Mouse (Mus musculus) embryonic facial prominence, embryonic 15.5 days (tissue): ENCODE data around the gene Gba. TPM values are rescaled to one million over a fixed set of nuclear protein-coding genes. Genes with fewer than 3 reads are reported as not detected.

Experiments used
- ATAC-seq: fragments of 200-750 bp; cut with Nextera tagmentation; 2 replicates; pipeline ENCODE4 v1.8.0; 2017; ENCODE audit warnings: low read depth, moderate TSS enrichment; ENCODE audit not compliant: insufficient number of reproducible peaks, low FRiP score, low TSS enrichment
- H3K27ac ChIP-seq: fragments of 300-500 bp; sonication (generic); replicated peaks from 2 replicates; pipeline ENCODE4 v1.5.1; 2015; ENCODE audit warnings: mild to moderate bottlenecking, inconsistent platforms
- H3K27me3 ChIP-seq: fragments of 300-500 bp; sonication (generic); 2 replicates; pipeline ENCODE4 v1.6.1; 2015; ENCODE audit warnings: inconsistent platforms
- H3K36me3 ChIP-seq: fragments of 300-500 bp; sonication (generic); 2 replicates; pipeline ENCODE4 v1.6.1; 2015; ENCODE audit warnings: mild to moderate bottlenecking, inconsistent platforms
- H3K4me1 ChIP-seq: fragments of 300-500 bp; sonication (generic); 2 replicates; pipeline ENCODE4 v1.6.1; 2015; ENCODE audit warnings: inconsistent platforms
- H3K4me2 ChIP-seq: fragments of 300-500 bp; sonication (generic); replicated peaks from 2 replicates; pipeline ENCODE4 v1.6.1; 2015; ENCODE audit warnings: mild to moderate bottlenecking, inconsistent platforms
- H3K4me3 ChIP-seq: fragments of 300-500 bp; sonication (generic); replicated peaks from 2 replicates; pipeline ENCODE4 v1.5.1; 2015; ENCODE audit warnings: mild to moderate bottlenecking, inconsistent platforms
- H3K9ac ChIP-seq: fragments of 300-500 bp; sonication (generic); 2 replicates; pipeline ENCODE4 v1.6.1; 2015; ENCODE audit warnings: inconsistent platforms
- H3K9me3 ChIP-seq: fragments of 300-500 bp; sonication (generic); replicated peaks from 2 replicates; pipeline ENCODE4 v1.6.1; 2016; ENCODE audit warnings: inconsistent platforms
- WGBS: fragments of 180-500 bp; shearing (Covaris S2); methylation state at CpG from one replicate; pipeline ENCODE4 v1.1.7; 2015; 5-methylcytosine and 5-hydroxymethylcytosine counted together
- polyA plus RNA-seq: library from polyadenylated mRNA; unstranded; fragments of >200 nt; fragmentation: Nextera tagmentation; extraction: Ambion mirVana; gene quantifications from 2 replicates; pipeline ENCODE4 v1.2.1, GENCODE M21; 2015

The Gba gene
- polyA plus RNA-seq, 1 experiment from 2014 or later = 55.6 TPM

- Histone ChIP-seq H3K4me2 (peak overlapping the region; percentile 58), H3K27me3 (no peaks in the 10 kb centered on the region), H3K36me3 (peaks cover 36% of the 10 kb centered on the region), H3K9me3 (no peaks in the 10 kb centered on the region), H3K4me3 (peak overlapping the region; percentile 58), H3K4me1 (peaks cover 6% of the 10 kb centered on the region), H3K9ac (peak overlapping the region; percentile 33), H3K27ac (0 out of 2 replicates have a peak overlapping the region, but pooled peaks have one; percentile 18)
- ATAC-seq = no peak
- 32% methylated on average over 5 of the region's 5 CpGs for WGBS
Measured at GRCm38 (mm10) chr3:89203142-89203514, 400 bp downstream of the Gba start.

GRCm38 (mm10) chr3:89206079-89206478 lies 3.4 kb downstream of the Gba start:
- Histone ChIP-seq H3K27me3 (no peaks in the 10 kb centered on the region), H3K4me2 (no peak overlapping the region), H3K9me3 (no peaks in the 10 kb centered on the region), H3K27ac (no peak overlapping the region), H3K4me3 (no peak overlapping the region), H3K9ac (no peak overlapping the region), H3K36me3 (peaks cover 65% of the 10 kb centered on the region), H3K4me1 (peaks cover 14% of the 10 kb centered on the region)
- 90% methylated on average over 7 of the region's 7 CpGs for WGBS
- ATAC-seq = no peak

GRCm38 (mm10) chr3:89206695-89207094 lies 4.0 kb downstream of the Gba start:
- WGBS = 70% methylated on average over 2 of the region's 2 CpGs
- ATAC-seq = no peak

DNA sequence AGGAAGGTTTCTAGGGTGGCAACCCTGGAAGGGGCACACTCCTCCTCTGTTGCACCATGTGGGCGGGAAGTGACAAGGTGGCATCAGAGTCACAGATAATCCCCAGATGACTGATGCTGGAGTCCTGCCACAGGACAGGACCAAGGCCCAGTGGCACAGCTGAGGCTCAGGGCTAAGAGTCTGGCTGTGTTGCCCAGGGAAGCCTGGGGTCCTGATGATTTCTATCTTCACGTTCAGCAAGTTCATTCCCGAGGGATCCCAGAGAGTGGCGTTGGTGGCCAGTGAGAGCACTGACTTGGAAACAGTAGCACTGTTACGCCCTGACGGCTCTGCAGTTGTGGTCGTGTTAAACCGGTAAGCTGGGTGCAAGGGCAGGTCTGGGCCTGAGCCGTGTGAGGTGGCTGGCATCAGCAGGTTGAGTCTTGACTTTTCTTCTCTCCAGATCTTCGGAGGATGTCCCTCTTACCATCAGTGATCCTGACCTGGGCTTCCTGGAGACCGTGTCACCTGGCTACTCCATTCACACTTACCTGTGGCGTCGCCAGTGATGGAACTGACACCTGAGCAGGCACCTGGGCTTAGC lies 5.4 kb downstream of the Gba start:
- no peaks in the 10 kb centered on the region for H3K27me3 ChIP-seq
- H3K9me3 ChIP-seq = no peaks in the 10 kb centered on the region
- peaks cover 65% of the 10 kb centered on the region for H3K36me3 ChIP-seq
- H3K4me2 ChIP-seq = no peak overlapping the region
- 74% methylated on average over 13 of the region's 13 CpGs for WGBS
- H3K27ac ChIP-seq = 0 out of 2 replicates have a peak overlapping the region, but pooled peaks have one; percentile 23
- H3K4me1 ChIP-seq = peaks cover 27% of the 10 kb centered on the region
- ATAC-seq = no peak
- no peak overlapping the region for H3K9ac ChIP-seq
- H3K4me3 ChIP-seq = no peak overlapping the region

More at GRCm38 (mm10) chr3:89206695-89207094, 4.0 kb downstream of the Gba start:
- no peak overlapping the region for H3K9ac ChIP-seq
- no peaks in the 10 kb centered on the region for H3K27me3 ChIP-seq
- no peak overlapping the region for H3K4me2 ChIP-seq
- H3K27ac ChIP-seq = no peak overlapping the region
- peaks cover 65% of the 10 kb centered on the region for H3K36me3 ChIP-seq
- H3K4me3 ChIP-seq = no peak overlapping the region
- no peaks in the 10 kb centered on the region for H3K9me3 ChIP-seq
- H3K4me1 ChIP-seq = peaks cover 20% of the 10 kb centered on the region

- H3K36me3 ChIP-seq = peaks cover 65% of the 10 kb centered on the region
Measured at GRCm38 (mm10) chr3:89208736-89209135, 6.0 kb downstream of the Gba start.

DNA sequence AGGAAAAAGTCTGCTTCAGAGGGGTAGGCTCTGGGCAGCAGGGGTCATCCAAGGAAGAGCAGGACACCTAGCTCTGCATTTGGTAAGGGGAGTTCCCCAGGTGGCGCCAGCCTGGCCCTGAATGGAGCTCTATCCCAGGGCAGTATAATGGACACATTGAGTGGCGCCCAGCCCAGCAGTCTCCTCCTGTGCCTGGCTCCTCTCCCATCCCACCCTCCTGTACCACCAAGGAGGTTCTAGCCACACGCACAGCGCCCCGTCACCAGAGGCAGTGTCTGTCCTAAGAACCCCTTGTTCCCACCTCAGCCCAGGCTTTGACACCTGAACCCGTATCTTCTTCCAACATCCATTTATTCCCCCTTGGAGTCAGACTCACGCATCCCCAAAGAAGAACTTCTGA lies 7.0 kb downstream of the Gba start:
- H3K36me3 ChIP-seq = peaks cover 63% of the 10 kb centered on the region
- WGBS = 88% methylated on average over 7 of the region's 7 CpGs

More at GRCm38 (mm10) chr3:89208736-89209135, 6.0 kb downstream of the Gba start:
- no peaks in the 10 kb centered on the region for H3K27me3 ChIP-seq
- H3K4me2 ChIP-seq = no peak overlapping the region
- H3K27ac ChIP-seq = 0 out of 2 replicates have a peak overlapping the region, but pooled peaks have one; percentile 23
- no peak for ATAC-seq
- H3K9ac ChIP-seq = no peak overlapping the region
- H3K4me1 ChIP-seq = peaks cover 24% of the 10 kb centered on the region
- H3K4me3 ChIP-seq = no peak overlapping the region
- H3K9me3 ChIP-seq = no peaks in the 10 kb centered on the region
- 80% methylated on average over 6 of the region's 6 CpGs for WGBS

DNA sequence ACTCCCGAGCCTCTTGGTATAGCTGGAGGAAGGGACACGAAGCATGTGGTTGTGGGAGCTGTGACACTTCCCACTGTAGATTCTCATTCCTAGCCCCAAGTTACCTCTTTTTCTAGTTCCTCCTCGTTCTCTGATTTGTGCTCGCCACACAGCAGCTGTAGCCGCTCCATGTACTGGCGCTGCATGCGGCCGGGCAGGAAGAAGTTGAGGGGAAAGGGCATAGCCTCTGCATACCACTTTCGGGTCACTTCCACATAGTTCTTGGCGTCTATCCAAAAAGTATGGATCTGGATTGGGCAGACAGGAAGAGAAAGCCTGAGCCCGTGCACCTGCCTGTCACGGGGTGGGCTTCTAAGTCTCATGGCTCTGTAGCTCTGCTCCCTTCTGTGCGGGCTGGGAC lies 7.4 kb downstream of the Gba start:
- H3K9me3 ChIP-seq = no peaks in the 10 kb centered on the region
- no peak overlapping the region for H3K9ac ChIP-seq
- peak overlapping the region; percentile 56; the same call in 1 of the 2 replicates for H3K27ac ChIP-seq
- H3K4me3 ChIP-seq = no peak overlapping the region
- no peak overlapping the region for H3K4me2 ChIP-seq
- H3K36me3 ChIP-seq = peaks cover 59% of the 10 kb centered on the region
- ATAC-seq = no peak
- peaks cover 34% of the 10 kb centered on the region for H3K4me1 ChIP-seq
- no peaks in the 10 kb centered on the region for H3K27me3 ChIP-seq
- 82% methylated on average over 13 of the region's 13 CpGs for WGBS

More for the DNA sequence above, 7.0 kb downstream of the Gba start:
- Histone ChIP-seq H3K27me3 (no peaks in the 10 kb centered on the region), H3K4me1 (peaks cover 29% of the 10 kb centered on the region), H3K27ac (peak overlapping the region; percentile 56; the same call in 1 of the 2 replicates), H3K9me3 (no peaks in the 10 kb centered on the region), H3K4me2 (no peak overlapping the region), H3K4me3 (no peak overlapping the region), H3K9ac (no peak overlapping the region)
- ATAC-seq = no peak

- Histone ChIP-seq H3K36me3 (peaks cover 53% of the 10 kb centered on the region), H3K4me3 (no peak overlapping the region), H3K4me1 (peaks cover 39% of the 10 kb centered on the region), H3K9ac (no peak overlapping the region), H3K9me3 (no peaks in the 10 kb centered on the region), H3K27ac (peak overlapping the region; percentile 56), H3K4me2 (no peak overlapping the region), H3K27me3 (no peaks in the 10 kb centered on the region)
- ATAC-seq = no peak
- WGBS = 67% methylated on average over 7 of the region's 7 CpGs
Measured at GRCm38 (mm10) chr3:89210731-89211130, 8.0 kb downstream of the Gba start.

DNA sequence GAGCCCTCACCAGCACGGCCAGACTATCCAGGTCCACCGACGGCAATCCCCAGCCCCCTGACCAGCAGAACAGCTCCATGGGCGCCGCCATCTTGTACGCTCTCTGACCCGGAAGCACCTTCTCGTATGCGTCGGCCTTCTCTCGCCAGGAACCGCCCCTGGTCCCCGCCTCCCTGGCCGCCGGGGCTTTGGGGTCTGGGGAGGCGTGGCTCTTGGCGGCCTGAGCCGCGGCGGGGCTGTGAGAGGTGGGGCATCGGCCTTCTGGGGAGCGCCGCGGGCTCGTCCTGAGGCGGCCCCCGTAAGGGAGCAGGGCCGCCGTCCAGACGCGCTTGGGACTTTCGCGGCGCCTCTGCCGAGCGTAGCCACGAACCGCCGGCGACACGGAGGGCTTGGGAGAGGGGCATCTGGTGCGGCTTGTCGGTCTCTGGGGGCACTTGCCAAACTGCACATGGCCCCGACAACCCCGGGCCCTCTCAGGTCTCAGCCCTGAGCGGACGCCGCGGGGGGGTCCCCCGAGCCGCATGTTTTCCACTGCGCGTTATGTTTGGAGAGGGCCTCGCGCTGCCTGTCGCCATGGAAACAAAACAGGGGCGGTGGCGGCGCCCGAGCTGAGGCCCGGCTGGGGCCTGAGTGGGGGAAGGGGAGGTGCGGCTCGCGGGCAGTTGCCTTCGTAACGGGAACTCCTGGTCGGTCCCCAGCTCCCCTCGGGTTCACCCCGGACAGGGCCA lies 11.2 kb downstream of the Gba start:
- ATAC-seq = peak; percentile 91
- peak overlapping the region; percentile 86 for H3K4me3 ChIP-seq
- H3K36me3 ChIP-seq = peaks cover 21% of the 10 kb centered on the region
- peak overlapping the region; percentile 59 for H3K9ac ChIP-seq
- peak overlapping the region; percentile 95 for H3K27ac ChIP-seq
- H3K9me3 ChIP-seq = no peaks in the 10 kb centered on the region
- H3K4me2 ChIP-seq = peak overlapping the region; percentile 81
- no peaks in the 10 kb centered on the region for H3K27me3 ChIP-seq
- under 1% methylated on average over 69 of the region's 69 CpGs for WGBS
- H3K4me1 ChIP-seq = peaks cover 44% of the 10 kb centered on the region

GRCm38 (mm10) chr3:89214681-89215411 lies 12.1 kb downstream of the Gba start, which contains the start of gene Thbs3:
Gene Thbs3, plus strand, starts transcription at chr3:89215180.
- Histone ChIP-seq H3K4me3 (peak within 1 kb of the TSS; percentile 86), H3K4me2 (peak within 1 kb of the TSS; percentile 81), H3K9me3 (no peaks in the 10 kb centered on the region), H3K27ac (peak within 1 kb of the TSS; percentile 95), H3K9ac (peak within 1 kb of the TSS; percentile 59), H3K27me3 (no peaks in the 10 kb centered on the region), H3K36me3 (peaks cover 12% of the 10 kb centered on the region), H3K4me1 (peaks cover 44% of the 10 kb centered on the region)
- ATAC-seq = no peak
- WGBS = 1% methylated on average over 19 of the region's 19 CpGs

DNA sequence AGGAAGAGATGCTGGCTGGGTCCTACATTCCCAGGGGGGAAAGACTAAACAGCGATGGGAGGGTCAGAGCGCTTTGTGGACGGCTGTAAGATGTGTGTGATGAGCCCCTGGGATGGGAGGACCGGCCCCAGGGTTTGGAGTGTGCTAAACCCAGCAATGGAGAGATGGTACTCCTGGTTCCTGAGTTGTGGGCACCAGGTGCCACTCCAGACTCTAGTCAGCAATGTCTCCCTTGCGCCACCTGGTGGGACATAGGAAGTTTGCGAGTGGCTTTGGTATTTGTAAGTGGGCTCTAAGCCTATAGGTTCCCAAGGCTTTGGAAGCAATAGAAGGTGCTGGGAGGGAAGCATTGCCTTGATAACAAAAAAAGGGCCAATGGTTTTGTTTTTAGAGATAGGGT lies 13.1 kb downstream of the Gba start:
- Histone ChIP-seq H3K9me3 (no peaks in the 10 kb centered on the region), H3K4me2 (peak overlapping the region; percentile 81), H3K9ac (peak overlapping the region; percentile 27; the same call in 1 of the 2 replicates), H3K27me3 (no peaks in the 10 kb centered on the region), H3K36me3 (peaks cover 2% of the 10 kb centered on the region; the same call in 1 of the 2 replicates), H3K27ac (peak overlapping the region; percentile 95; the same call in 1 of the 2 replicates), H3K4me3 (peak overlapping the region; percentile 86), H3K4me1 (peaks cover 37% of the 10 kb centered on the region)
- ATAC-seq = peak; percentile 12
- 0% methylated on average over 6 of the region's 6 CpGs for WGBS
